Mouse (Mus musculus): ENCODE measurements around the gene Gpr39. TPM values are rescaled to one million over a fixed set of nuclear protein-coding genes. Genes with fewer than 3 reads are reported as not detected.

Gpr39 gene
- total RNA-seq, 2 experiments from 2014 or later: 0.19 to 0.20 TPM

Other genes with a start within 250 kb of the Gpr39 start
- gene Actr3, start 241.3 kb upstream of the Gpr39 start, total RNA-seq (2021): 100 to 1,000 TPM; 161 to 167 TPM
- 10 to 100 TPM; 32.1 to 36.7 TPM for gene Slc35f5, start 116.4 kb upstream of the Gpr39 start, total RNA-seq (2021)
- 10 to 100 TPM; 10.0 to 10.3 TPM for gene Lypd1, start 236.1 kb downstream of the Gpr39 start, total RNA-seq (2021)

All from adrenal gland, adult 18-20 months (tissue).